Mouse (Mus musculus): Measurements from ENCODE around the gene Prss27. TPM values are rescaled to one million over a fixed set of nuclear protein-coding genes. Genes with fewer than 3 reads are reported as not detected.

The Prss27 gene
- total and polyA plus RNA-seq, 3 experiments: not detected

- Histone ChIP-seq H3K79me2 (replicated peaks; ENCODE audit: control insufficient read depth, insufficient read depth, low read length) (no peaks in the 10 kb centered on the region), H3K4me1 (ENCODE audit: control insufficient read depth, insufficient read depth, low read length) (no peaks in the 10 kb centered on the region), H3K27me3 (ENCODE audit: control insufficient read depth, insufficient read depth, low read length) (no peaks in the 10 kb centered on the region), H3K4me3 (no peak overlapping the region), H3K36me3 (ENCODE audit: control insufficient read depth, insufficient read depth, low read length) (no peaks in the 10 kb centered on the region), H3K27ac (no peak overlapping the region), H3K9ac (ENCODE audit: low read depth, low read length) (no peak overlapping the region)
- no peak for TF ChIP-seq POLR2A (IDR thresholded peaks at IDR 0.05; ENCODE audit: insufficient read depth, low read depth, low read length)
- TF ChIP-seq CTCF (IDR thresholded peaks at IDR 0.05): no peak
- no peak for TF ChIP-seq EP300 (IDR thresholded peaks at IDR 0.05; ENCODE audit: insufficient read depth, low read depth, low read length)
- intact Hi-C loops (cut with DNase I): no loop called here
- DNase-seq: peak in 1 of 2 experiments; percentile 23
- WGBS: 25% methylated on average over 1 of the region's 1 CpGs
Measured at GRCm38 (mm10) chr17:24007391-24007790, 30.6 kb upstream of the Prss27 start.

- Histone ChIP-seq H3K4me1 (ENCODE audit: control insufficient read depth, insufficient read depth, low read length) (no peaks in the 10 kb centered on the region), H3K27ac (no peak overlapping the region), H3K79me2 (replicated peaks; ENCODE audit: control insufficient read depth, insufficient read depth, low read length) (no peaks in the 10 kb centered on the region), H3K9ac (ENCODE audit: low read depth, low read length) (no peak overlapping the region), H3K36me3 (ENCODE audit: control insufficient read depth, insufficient read depth, low read length) (no peaks in the 10 kb centered on the region), H3K4me3 (no peak overlapping the region), H3K27me3 (ENCODE audit: control insufficient read depth, insufficient read depth, low read length) (no peaks in the 10 kb centered on the region)
- DNase-seq: no peak
- intact Hi-C loops (cut with DNase I): no loop called here
- WGBS: 63% methylated on average over 4 of the region's 4 CpGs
- TF ChIP-seq CTCF (IDR thresholded peaks at IDR 0.05) (no peak), POLR2A (IDR thresholded peaks at IDR 0.05; ENCODE audit: insufficient read depth, low read depth, low read length) (no peak), EP300 (IDR thresholded peaks at IDR 0.05; ENCODE audit: insufficient read depth, low read depth, low read length) (no peak)
Measured at GRCm38 (mm10) chr17:24008105-24008504, 29.8 kb upstream of the Prss27 start.

- H3K9ac ChIP-seq (ENCODE audit: low read depth, low read length): no peak overlapping the region
- H3K79me2 ChIP-seq (replicated peaks; ENCODE audit: control insufficient read depth, insufficient read depth, low read length): no peaks in the 10 kb centered on the region
- no peak overlapping the region for H3K4me3 ChIP-seq
- H3K27me3 ChIP-seq (ENCODE audit: control insufficient read depth, insufficient read depth, low read length): no peaks in the 10 kb centered on the region
- no peaks in the 10 kb centered on the region for H3K4me1 ChIP-seq (ENCODE audit: control insufficient read depth, insufficient read depth, low read length)
- TF ChIP-seq CTCF (IDR thresholded peaks at IDR 0.05) (peak; percentile 33; the same call in 1 of the 2 replicates), POLR2A (IDR thresholded peaks at IDR 0.05; ENCODE audit: insufficient read depth, low read depth, low read length) (no peak)
- DNase-seq: no peak
- intact Hi-C loops (cut with DNase I): no loop called here
- WGBS: 57% methylated on average over 5 of the region's 5 CpGs
- no peak overlapping the region for H3K27ac ChIP-seq
- H3K36me3 ChIP-seq (ENCODE audit: control insufficient read depth, insufficient read depth, low read length): no peaks in the 10 kb centered on the region
Measured at GRCm38 (mm10) chr17:24009617-24010016, 28.3 kb upstream of the Prss27 start.

GRCm38 (mm10) chr17:24012921-24013320 lies 25.0 kb upstream of the Prss27 start:
- Histone ChIP-seq H3K36me3 (ENCODE audit: control insufficient read depth, insufficient read depth, low read length) (no peaks in the 10 kb centered on the region), H3K27me3 (ENCODE audit: control insufficient read depth, insufficient read depth, low read length) (no peaks in the 10 kb centered on the region), H3K27ac (no peak overlapping the region), H3K9ac (ENCODE audit: low read depth, low read length) (no peak overlapping the region), H3K79me2 (replicated peaks; ENCODE audit: control insufficient read depth, insufficient read depth, low read length) (no peaks in the 10 kb centered on the region), H3K4me3 (no peak overlapping the region), H3K4me1 (ENCODE audit: control insufficient read depth, insufficient read depth, low read length) (no peaks in the 10 kb centered on the region)
- intact Hi-C loops (cut with DNase I): no loop called here
- no peak for DNase-seq
- WGBS: 81% methylated on average over 2 of the region's 2 CpGs
- TF ChIP-seq CTCF (IDR thresholded peaks at IDR 0.05) (no peak), EP300 (IDR thresholded peaks at IDR 0.05; ENCODE audit: insufficient read depth, low read depth, low read length) (no peak), POLR2A (IDR thresholded peaks at IDR 0.05; ENCODE audit: insufficient read depth, low read depth, low read length) (no peak)

GRCm38 (mm10) chr17:24014433-24014965 lies 23.4 kb upstream of the Prss27 start:
- no peak for DNase-seq
- no peaks in the 10 kb centered on the region for H3K79me2 ChIP-seq (replicated peaks; ENCODE audit: control insufficient read depth, insufficient read depth, low read length)
- no peak for TF ChIP-seq POLR2A (IDR thresholded peaks at IDR 0.05; ENCODE audit: insufficient read depth, low read depth, low read length)
- no peaks in the 10 kb centered on the region for H3K4me1 ChIP-seq (ENCODE audit: control insufficient read depth, insufficient read depth, low read length)
- no peak overlapping the region for H3K4me3 ChIP-seq
- 80% methylated on average over 5 of the region's 5 CpGs for WGBS
- intact Hi-C loops (cut with DNase I): no loop called here
- H3K9ac ChIP-seq (ENCODE audit: low read depth, low read length): no peak overlapping the region
- no peaks in the 10 kb centered on the region for H3K36me3 ChIP-seq (ENCODE audit: control insufficient read depth, insufficient read depth, low read length)
- no peak overlapping the region for H3K27ac ChIP-seq
- H3K27me3 ChIP-seq (ENCODE audit: control insufficient read depth, insufficient read depth, low read length): no peaks in the 10 kb centered on the region

GRCm38 (mm10) chr17:24015727-24016126 lies 22.2 kb upstream of the Prss27 start:
- H3K27me3 ChIP-seq (ENCODE audit: control insufficient read depth, insufficient read depth, low read length): no peaks in the 10 kb centered on the region
- H3K9ac ChIP-seq (ENCODE audit: low read depth, low read length): no peak overlapping the region
- no peaks in the 10 kb centered on the region for H3K36me3 ChIP-seq (ENCODE audit: control insufficient read depth, insufficient read depth, low read length)
- H3K27ac ChIP-seq: no peak overlapping the region
- no peaks in the 10 kb centered on the region for H3K79me2 ChIP-seq (replicated peaks; ENCODE audit: control insufficient read depth, insufficient read depth, low read length)
- DNase-seq: peak in 1 of 2 experiments; percentile 15
- H3K4me1 ChIP-seq (ENCODE audit: control insufficient read depth, insufficient read depth, low read length): no peaks in the 10 kb centered on the region
- WGBS: 30% methylated on average over 14 of the region's 14 CpGs
- H3K4me3 ChIP-seq: no peak overlapping the region
- intact Hi-C loops (cut with DNase I): loop anchor here (5.0 kb wide), 1 partner anchor 43 kb away; no protein-coding TSS in a partner anchor
- TF ChIP-seq POLR2A (IDR thresholded peaks at IDR 0.05; ENCODE audit: insufficient read depth, low read depth, low read length) (no peak), EP300 (IDR thresholded peaks at IDR 0.05; ENCODE audit: insufficient read depth, low read depth, low read length) (no peak), CTCF (IDR thresholded peaks at IDR 0.05) (peak; percentile 76)

Data from heart, adult 2 months (tissue).